Mouse (Mus musculus): Measurements from ENCODE around the gene Vgll2. TPM values are rescaled to one million over a fixed set of nuclear protein-coding genes. Genes with fewer than 3 reads are reported as not detected.

The Vgll2 gene
- polyA plus RNA-seq (2012; rRNA removed), result 0.11 TPM in 1 of 2 replicates, not detected in the other

GRCm38 (mm10) chr10:52022413-52023212, at the start of gene Vgll2:
Gene Vgll2 (plus strand): TSS chr10:52022502.
- no peak for DNase-seq (ENCODE audit: low spot score)

- DNase-seq (ENCODE audit: low spot score), result no peak
These were observed 47.2 kb upstream of the Vgll2 start for GRCm38 (mm10) chr10:51975137-51975536.

- DNase-seq (ENCODE audit: low spot score), result no peak
These were observed 46.7 kb upstream of the Vgll2 start for GRCm38 (mm10) chr10:51975587-51975986.

GRCm38 (mm10) chr10:51981651-51982050, 40.7 kb upstream of the Vgll2 start:
- DNase-seq (ENCODE audit: low spot score), result no peak

GRCm38 (mm10) chr10:51982395-51982794, 39.9 kb upstream of the Vgll2 start:
- DNase-seq (ENCODE audit: low spot score), result no peak

GRCm38 (mm10) chr10:52018471-52018870, 3.8 kb upstream of the Vgll2 start:
- DNase-seq (ENCODE audit: low spot score), result no peak

GRCm38 (mm10) chr10:52021231-52021630, 1.1 kb upstream of the Vgll2 start:
- no peak for DNase-seq (ENCODE audit: low spot score)

GRCm38 (mm10) chr10:52021736-52022394, 437 bp upstream of the Vgll2 start:
- DNase-seq (ENCODE audit: low spot score), result no peak

- DNase-seq (ENCODE audit: low spot score), result no peak
These were observed 1.1 kb downstream of the Vgll2 start for GRCm38 (mm10) chr10:52023213-52024052.

GRCm38 (mm10) chr10:52024053-52024410, 1.7 kb downstream of the Vgll2 start:
- DNase-seq (ENCODE audit: low spot score), result no peak

- no peak for DNase-seq (ENCODE audit: low spot score)
These were observed 3.0 kb downstream of the Vgll2 start for GRCm38 (mm10) chr10:52025291-52025690.

GRCm38 (mm10) chr10:52025821-52026220, 3.5 kb downstream of the Vgll2 start:
- DNase-seq (ENCODE audit: low spot score), result no peak

- DNase-seq (ENCODE audit: low spot score), result no peak
These were observed 5.1 kb downstream of the Vgll2 start for GRCm38 (mm10) chr10:52027161-52028035.

GRCm38 (mm10) chr10:52028561-52029370, 6.5 kb downstream of the Vgll2 start:
- no peak for DNase-seq (ENCODE audit: low spot score)

GRCm38 (mm10) chr10:52029421-52030080, 7.2 kb downstream of the Vgll2 start:
- DNase-seq (ENCODE audit: low spot score), result no peak

GRCm38 (mm10) chr10:52033729-52034128, 11.4 kb downstream of the Vgll2 start:
- DNase-seq (ENCODE audit: low spot score), result no peak

- DNase-seq (ENCODE audit: low spot score), result no peak
These were observed 17.1 kb downstream of the Vgll2 start for GRCm38 (mm10) chr10:52039392-52039791.

GRCm38 (mm10) chr10:52043086-52043485, 20.8 kb downstream of the Vgll2 start:
- no peak for DNase-seq (ENCODE audit: low spot score)

GRCm38 (mm10) chr10:52048287-52048686, 26.0 kb downstream of the Vgll2 start:
- no peak for DNase-seq (ENCODE audit: low spot score)

- no peak for DNase-seq (ENCODE audit: low spot score)
These were observed 50.2 kb downstream of the Vgll2 start for GRCm38 (mm10) chr10:52072482-52072881.
